Mouse (Mus musculus) CD4-positive, CD25-positive, alpha-beta regulatory T cell, adult 2 months (primary cell): ENCODE measurements around the gene Spns1.
"Not testable (repeated sequence)": the region's sequence is repeated elsewhere in the genome, so short reads cannot be mapped to it uniquely, and the experiment has no call there.

Experiments used
- DNase-seq: peaks from one replicate; pipeline ENCODE4 v3.0.0-alpha.2; 2012; ENCODE audit warnings: low read depth, low spot score

Gene Spns1

GRCm38 (mm10) chr7:126377278-126378158, at the start of gene Spns1:
Gene Spns1 (minus strand): TSS chr7:126377450.
- DNase-seq = peak; percentile 97

- DNase-seq = no peak
These were observed 46.9 kb upstream of the Spns1 start for GRCm38 (mm10) chr7:126424161-126424560.

GRCm38 (mm10) chr7:126421756-126422155, 44.5 kb upstream of the Spns1 start:
- peak; percentile 18 for DNase-seq

- no peak for DNase-seq
These were observed 41.2 kb upstream of the Spns1 start for GRCm38 (mm10) chr7:126418496-126418895.

GRCm38 (mm10) chr7:126417606-126418005, 40.4 kb upstream of the Spns1 start:
- no peak for DNase-seq

- DNase-seq = no peak
These were observed 39.8 kb upstream of the Spns1 start for GRCm38 (mm10) chr7:126417045-126417444.

GRCm38 (mm10) chr7:126416615-126417014, 39.4 kb upstream of the Spns1 start:
- DNase-seq = no peak

- DNase-seq = no peak
These were observed 37.5 kb upstream of the Spns1 start, which contains the start of gene Cd19 for GRCm38 (mm10) chr7:126414725-126415124. Gene Cd19 (minus strand): TSS chr7:126414889.

- DNase-seq = no peak
These were observed 33.8 kb upstream of the Spns1 start for GRCm38 (mm10) chr7:126411061-126411460.

GRCm38 (mm10) chr7:126408686-126409085, 31.4 kb upstream of the Spns1 start:
- DNase-seq = no peak

- DNase-seq = not testable (repeated sequence)
These were observed 25.3 kb upstream of the Spns1 start for GRCm38 (mm10) chr7:126402518-126402917.

- DNase-seq = peak; percentile 92
These were observed 22.3 kb upstream of the Spns1 start for GRCm38 (mm10) chr7:126399548-126399947.

- DNase-seq = no peak
These were observed 20.6 kb upstream of the Spns1 start for GRCm38 (mm10) chr7:126397822-126398221.

GRCm38 (mm10) chr7:126397221-126397620, 20.0 kb upstream of the Spns1 start:
- DNase-seq = no peak

- peak; percentile 97 for DNase-seq
These were observed 19.3 kb upstream of the Spns1 start, which contains the start of gene Nfatc2ip for GRCm38 (mm10) chr7:126396298-126397119. Gene Nfatc2ip (minus strand): TSS chr7:126396737.

- not testable (repeated sequence) for DNase-seq
These were observed 15.0 kb upstream of the Spns1 start for GRCm38 (mm10) chr7:126392086-126392884.

- no peak for DNase-seq
These were observed 10.9 kb upstream of the Spns1 start for GRCm38 (mm10) chr7:126388185-126388584.

- DNase-seq = no peak
These were observed 6.3 kb upstream of the Spns1 start for GRCm38 (mm10) chr7:126383565-126383964.

- DNase-seq = no peak
These were observed 360 bp downstream of the Spns1 start for GRCm38 (mm10) chr7:126376903-126377277.

- DNase-seq = peak; percentile 41
These were observed 2.2 kb downstream of the Spns1 start for GRCm38 (mm10) chr7:126375012-126375411.

GRCm38 (mm10) chr7:126374526-126374925, 2.7 kb downstream of the Spns1 start:
- no peak for DNase-seq
